Mouse (Mus musculus) T-cell, adult 66 days (primary cell): ENCODE data around the gene Pabpc4. TPM values are rescaled to one million over a fixed set of nuclear protein-coding genes. Genes with fewer than 3 reads are reported as not detected.

Experiments used
- total RNA-seq, 2 experiments: library from RNA; stranded (reverse); gene quantifications; 3 replicates in 1 of 2; 4 replicates in 1 of 2; pipeline ENCODE4 v1.2.4; 2023

Gene Pabpc4
- 10 to 100 TPM; 76.6 to 80.7 TPM for total RNA-seq

DNA sequence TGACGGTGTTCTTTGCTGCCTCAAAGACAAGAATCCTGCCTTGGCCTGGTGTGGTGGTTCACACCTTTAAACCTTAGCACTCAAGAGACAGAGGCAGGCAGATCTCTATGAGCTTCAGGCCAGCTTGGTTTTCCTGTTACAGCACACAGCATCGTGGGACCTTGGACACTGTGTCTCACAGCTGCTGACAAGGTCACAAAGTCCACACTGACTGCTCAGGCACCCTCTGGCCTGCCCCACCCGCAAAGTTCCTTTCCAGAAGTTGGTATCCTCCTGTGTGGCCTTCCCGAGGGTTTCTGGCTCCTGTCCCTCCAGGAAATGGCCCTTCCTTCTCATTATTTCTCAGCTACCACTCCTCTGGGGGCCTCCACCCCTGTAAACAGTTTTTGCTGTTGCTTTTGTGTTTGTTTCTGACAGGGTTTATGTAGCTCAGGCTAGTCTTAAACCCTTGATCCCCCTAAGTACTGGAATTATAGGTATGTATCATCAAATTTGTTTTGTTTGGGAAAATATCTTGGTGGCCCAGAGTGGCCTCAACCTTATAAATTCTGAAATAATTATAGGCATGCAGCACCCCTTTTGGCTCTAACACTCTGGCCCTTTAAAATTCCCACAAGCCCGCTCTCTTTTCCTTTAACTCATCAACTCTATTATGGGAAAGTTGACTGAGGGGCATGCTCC is at the start of gene Pabpc4:
Gene Pabpc4 (plus strand): TSS at position 631 of the 681 bp plus-strand sequence.

DNA sequence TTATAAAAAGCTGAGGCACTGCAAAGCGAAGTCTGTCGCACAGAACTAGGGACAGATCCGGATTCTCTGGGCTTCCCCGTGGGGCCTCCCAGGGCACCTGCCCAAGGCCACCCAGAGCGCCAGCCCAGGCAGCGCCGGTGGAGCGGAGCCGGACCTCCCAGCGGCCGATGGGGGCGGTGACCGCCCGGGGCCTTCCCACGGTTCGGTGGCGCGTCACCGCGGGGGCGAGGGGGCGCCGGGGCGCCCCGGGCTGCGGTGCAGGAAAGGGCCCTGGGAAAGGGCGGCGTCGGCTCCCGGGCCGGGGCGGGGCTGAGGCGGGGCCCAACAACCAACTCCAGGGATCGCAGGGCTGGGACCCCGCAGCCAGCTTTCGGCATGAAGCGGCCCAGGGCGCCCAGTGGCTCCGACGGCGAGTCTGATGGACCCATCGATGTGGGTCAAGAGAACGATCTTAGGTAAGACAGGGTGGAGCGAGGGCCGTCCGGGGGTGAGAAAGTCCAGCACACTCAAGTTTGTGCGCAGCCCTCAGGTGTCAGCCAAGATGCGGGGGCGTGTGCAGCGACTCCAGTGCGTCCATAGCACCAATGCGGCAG is 28.6 kb upstream of the Pabpc4 start, which contains the start of gene Heyl:
Gene Heyl (plus strand): TSS at position 65 of the 593 bp plus-strand sequence.

DNA sequence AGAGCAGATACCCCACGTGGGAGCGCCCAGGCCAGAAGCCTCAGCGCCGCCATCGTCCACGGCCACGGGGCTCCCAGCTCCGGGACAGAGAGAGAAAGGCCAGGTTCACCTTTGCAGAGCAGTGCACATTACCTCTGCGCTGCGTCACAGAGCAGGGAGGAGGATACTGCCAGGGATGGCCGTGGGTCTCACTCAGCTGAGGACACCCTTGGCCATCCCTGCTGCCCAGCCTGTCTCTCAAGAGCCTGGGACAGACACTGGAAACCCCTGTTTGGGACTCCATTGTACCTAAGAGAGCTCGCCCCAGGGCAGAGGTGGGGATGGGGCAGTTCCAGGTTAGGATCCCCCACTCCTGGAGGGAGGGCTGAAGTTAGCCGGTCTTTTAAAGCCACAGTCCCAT is 61.4 kb downstream of the Pabpc4 start, which contains the start of gene Oxct2a:
Gene Oxct2a (minus strand): TSS at position 101 of the 400 bp plus-strand sequence.

DNA sequence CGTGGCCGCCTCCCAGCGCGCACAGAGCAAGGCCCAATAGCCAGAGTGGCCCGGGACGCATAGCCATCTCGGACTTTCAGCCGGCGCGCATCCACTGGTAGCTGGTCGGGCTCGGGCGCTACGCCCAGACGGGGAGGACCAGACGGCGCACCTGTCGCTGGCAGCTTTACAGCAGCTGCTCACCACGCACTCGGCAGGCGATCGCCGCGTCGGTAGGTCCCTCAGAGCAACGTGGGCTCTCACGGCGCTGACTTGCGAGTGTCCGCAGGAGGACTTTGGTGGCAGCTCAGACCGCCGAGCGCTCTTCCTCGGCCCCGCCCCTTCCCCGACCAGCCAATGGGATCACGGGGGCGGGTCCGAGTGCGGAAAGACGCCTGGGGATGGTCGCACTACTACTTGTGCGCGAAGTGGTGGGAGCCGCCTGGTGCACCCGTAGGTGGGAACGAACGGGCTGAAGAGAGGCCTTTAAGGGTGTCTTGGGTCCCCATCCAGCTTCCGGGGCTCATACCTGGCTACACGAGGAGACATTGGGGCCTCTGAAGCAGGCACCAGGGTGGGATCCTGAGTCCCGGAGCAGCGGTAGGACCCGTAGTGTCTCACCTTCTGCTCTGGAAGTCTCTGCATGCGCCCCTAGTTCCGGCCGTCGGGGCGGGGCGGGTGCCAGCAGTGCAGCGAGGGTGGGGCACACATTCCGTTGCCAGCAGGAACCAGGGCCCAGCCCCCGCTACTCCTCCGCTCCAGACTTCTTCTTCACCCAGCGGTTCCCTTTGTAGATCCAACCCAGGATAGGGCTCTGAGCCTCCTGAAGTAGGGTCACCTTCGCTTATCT is 80.7 kb downstream of the Pabpc4 start, which contains the start of gene Bmp8a:
Gene Bmp8a (minus strand): TSS at position 611 of the 829 bp plus-strand sequence.

Other genes with a start within 250 kb of the Pabpc4 start
- 10 to 100 TPM; 12.1 to 16.5 TPM for gene Trit1, start 245.8 kb upstream of the Pabpc4 start, total RNA-seq
- gene Bmp8b, start 157.2 kb upstream of the Pabpc4 start, total RNA-seq: not detected
- gene Oxct2b, start 146.1 kb upstream of the Pabpc4 start, total RNA-seq: not detected
- gene Ppie, start 122.4 kb upstream of the Pabpc4 start, total RNA-seq: 10 to 100 TPM; 62.0 to 68.1 TPM
- not detected for gene Hpcal4, start 79.1 kb upstream of the Pabpc4 start, total RNA-seq
- not detected for gene Nt5c1a, start 60.8 kb upstream of the Pabpc4 start, total RNA-seq
- gene Heyl, start 28.8 kb upstream of the Pabpc4 start, total RNA-seq: under 1 TPM in 1 of 2 experiments, not detected in 1; 0.23 TPM
- not detected for gene Oxct2a, start 61.3 kb downstream of the Pabpc4 start, total RNA-seq
- under 1 TPM; 0.23 to 0.30 TPM for gene Bmp8a, start 80.9 kb downstream of the Pabpc4 start, total RNA-seq